Mouse (Mus musculus) olfactory bulb, adult 2 months (tissue): ENCODE data around the gene Iffo1. TPM values are rescaled to one million over a fixed set of nuclear protein-coding genes. Genes with fewer than 3 reads are reported as not detected.
A peak's percentile ranks its signal among the peaks of the same experiment; 100 is the strongest.

Experiments used
- H3K27ac ChIP-seq: fragments of 200-500 bp; 2 replicates; pipeline ENCODE4 v1.5.1; 2012; ENCODE audit warnings: low read depth, low read length; ENCODE audit not compliant: insufficient read depth
- H3K4me1 ChIP-seq: fragments of 200-500 bp; 2 replicates; pipeline ENCODE4 v1.6.1; 2012; ENCODE audit warnings: low read length; ENCODE audit not compliant: control insufficient read depth, insufficient read depth
- H3K4me3 ChIP-seq: fragments of 200-500 bp; 2 replicates; pipeline ENCODE4 v1.5.1; 2012; ENCODE audit warnings: mild to moderate bottlenecking, low read depth, low read length, moderate library complexity; ENCODE audit not compliant: insufficient read depth
- CTCF ChIP-seq: fragments of 200-500 bp; IDR thresholded peaks from 2 replicates; pipeline ENCODE4 v1.5.1; 2012; ENCODE audit warnings: low read depth, mild to moderate bottlenecking, low read length, moderate library complexity; ENCODE audit not compliant: insufficient read depth
- POLR2A ChIP-seq: fragments of 200-500 bp; IDR thresholded peaks from 2 replicates; pipeline ENCODE4 v1.6.1; 2012; ENCODE audit warnings: mild to moderate bottlenecking, low read depth, low read length, moderate library complexity; ENCODE audit not compliant: insufficient read depth
- WGBS: fragments of 180-500 bp; shearing (Covaris S2); methylation state at CpG from one replicate; pipeline ENCODE4 v1.1.7; 2018; 5-methylcytosine and 5-hydroxymethylcytosine counted together
- polyA plus RNA-seq: library from polyadenylated mRNA; stranded (reverse); fragments of >200 nt; gene quantifications from 2 replicates; pipeline ENCODE4 v1.2.4, GENCODE M21; 2012; ENCODE audit warnings: low replicate concordance; ENCODE audit not compliant: missing spikeins, insufficient read depth, insufficient read length

Iffo1 gene
- polyA plus RNA-seq, 1 experiment: not detected

DNA sequence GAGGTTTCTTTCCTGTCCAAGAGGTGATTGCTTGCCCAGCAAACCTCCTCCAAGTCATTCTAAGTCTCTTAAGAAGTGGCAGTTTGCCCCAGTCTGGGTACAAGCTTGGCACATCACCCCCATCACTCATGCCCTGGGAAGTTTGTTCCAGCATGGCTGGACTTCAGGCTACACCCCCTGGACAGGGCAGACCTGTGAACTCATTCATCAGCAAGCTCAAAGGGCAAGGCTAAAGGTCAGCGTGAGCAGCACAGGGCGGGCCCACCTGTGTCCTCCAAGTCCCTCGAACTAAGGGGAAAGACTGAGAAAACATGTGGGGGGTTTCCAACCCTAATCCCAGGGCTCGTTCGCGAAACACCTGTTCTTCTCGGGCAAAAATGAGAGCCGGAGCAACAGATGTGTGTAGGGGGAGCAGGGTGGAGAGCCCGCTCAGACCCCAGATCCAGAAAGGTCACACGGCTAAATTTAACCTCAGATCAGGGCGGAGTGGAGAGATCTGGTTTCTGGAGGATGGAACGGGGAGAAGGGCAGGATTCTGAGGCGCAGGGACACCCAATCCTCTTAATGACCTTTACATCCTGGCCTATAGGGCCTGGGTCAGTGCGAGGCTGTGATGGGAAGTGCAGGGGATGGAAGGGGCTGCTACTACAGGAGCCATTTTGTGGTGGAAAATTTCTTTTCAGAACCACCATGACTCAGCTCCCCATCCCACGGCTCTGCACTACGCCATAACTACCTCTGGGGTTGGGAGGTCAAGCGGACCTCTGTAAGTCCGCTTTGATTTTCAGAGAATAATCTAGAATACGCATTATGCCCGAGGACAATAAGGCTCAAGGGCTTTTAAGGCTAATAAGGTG lies 19.0 kb downstream of the Iffo1 start:
- peaks cover 52% of the 10 kb centered on the region for H3K4me1 ChIP-seq
- no peak for TF ChIP-seq CTCF
- no peak for TF ChIP-seq POLR2A
- 3% methylated on average over 20 of the region's 20 CpGs for WGBS
- H3K27ac ChIP-seq: peak overlapping the region; percentile 88
- peak overlapping the region; percentile 65 for H3K4me3 ChIP-seq

GRCm38 (mm10) chr6:125164672-125165327 lies 19.8 kb downstream of the Iffo1 start:
- TF ChIP-seq CTCF (no peak), POLR2A (no peak)
- Histone ChIP-seq H3K4me1 (peaks cover 52% of the 10 kb centered on the region), H3K4me3 (peak overlapping the region; percentile 65), H3K27ac (peak overlapping the region; percentile 88)
- WGBS: under 1% methylated on average over 39 of the region's 39 CpGs

DNA sequence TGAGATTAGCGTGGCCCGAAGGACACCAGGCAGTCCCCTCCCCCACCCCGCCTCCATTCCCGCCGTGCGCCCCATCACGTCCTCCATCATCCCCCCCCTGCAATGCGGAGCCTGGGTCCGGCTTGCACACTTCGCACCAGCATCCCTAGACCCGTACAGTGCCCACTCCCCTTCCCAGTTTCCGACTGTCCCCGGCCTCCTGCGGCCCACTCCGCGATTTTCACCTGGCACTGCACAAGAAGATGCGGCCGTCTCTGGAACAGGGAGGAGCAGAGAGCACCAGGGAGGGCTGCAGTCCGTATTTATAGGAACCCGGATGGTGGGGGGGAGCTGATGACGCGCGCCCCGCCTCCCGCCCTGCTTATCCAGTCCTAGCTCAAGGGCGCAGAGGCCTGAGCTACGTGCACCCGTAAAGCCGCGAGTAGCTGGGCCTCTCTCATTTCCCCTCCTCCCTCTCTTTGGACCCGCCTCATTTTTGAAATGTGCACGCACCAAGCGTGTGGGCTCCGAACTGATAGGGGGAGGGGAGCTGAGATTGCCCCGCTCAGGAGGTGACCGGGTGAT lies 20.4 kb downstream of the Iffo1 start:
- peaks cover 48% of the 10 kb centered on the region for H3K4me1 ChIP-seq
- H3K27ac ChIP-seq: peak overlapping the region; percentile 88
- 1% methylated on average over 36 of the region's 36 CpGs for WGBS
- TF ChIP-seq CTCF: no peak
- peak; percentile 100 for TF ChIP-seq POLR2A
- H3K4me3 ChIP-seq: peak overlapping the region; percentile 65

- Histone ChIP-seq H3K4me3 (peak within 1 kb of the TSS; percentile 65), H3K27ac (peak within 1 kb of the TSS; percentile 88), H3K4me1 (peaks cover 41% of the 10 kb centered on the region)
- 1% methylated on average over 17 of the region's 18 CpGs for WGBS
- TF ChIP-seq CTCF: no peak
These were observed 21.2 kb downstream of the Iffo1 start, which contains the start of gene Gapdh for GRCm38 (mm10) chr6:125166051-125166751. Gapdh (minus strand) TSS chr6:125166467.

- TF ChIP-seq POLR2A: no peak
- peak overlapping the region; percentile 65 for H3K4me3 ChIP-seq
- H3K4me1 ChIP-seq: peaks cover 37% of the 10 kb centered on the region
- WGBS: 14% methylated on average over 10 of the region's 10 CpGs
- peak overlapping the region; percentile 82 for H3K27ac ChIP-seq
These were observed 22.0 kb downstream of the Iffo1 start for GRCm38 (mm10) chr6:125166861-125167650.

- peaks cover 33% of the 10 kb centered on the region for H3K4me1 ChIP-seq
- TF ChIP-seq POLR2A (no peak), CTCF (no peak)
- 62% methylated on average over 14 of the region's 14 CpGs for WGBS
- H3K4me3 ChIP-seq: no peak overlapping the region
- H3K27ac ChIP-seq: peak overlapping the region; percentile 82
These were observed 23.0 kb downstream of the Iffo1 start for GRCm38 (mm10) chr6:125168086-125168485.

DNA sequence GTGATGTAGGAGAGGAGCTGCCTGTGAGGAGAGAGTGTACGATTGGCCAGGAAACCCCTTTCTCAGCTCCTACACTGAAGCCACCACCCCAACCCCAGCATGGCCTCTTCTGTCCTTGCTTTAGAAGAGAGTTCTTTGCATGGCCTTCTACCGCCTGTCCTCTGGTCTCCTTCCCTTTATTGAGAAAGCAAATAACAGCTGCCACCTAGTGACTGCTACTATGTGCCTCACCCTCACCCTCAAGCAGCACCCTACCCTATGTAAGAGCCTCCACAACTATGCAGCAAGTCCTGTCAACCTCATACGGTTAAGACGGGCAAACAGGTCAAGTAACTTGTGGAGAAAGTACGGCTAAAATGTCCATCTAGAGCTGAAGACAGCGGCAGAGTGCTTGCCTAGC lies 25.2 kb downstream of the Iffo1 start:
- 85% methylated on average over 6 of the region's 6 CpGs for WGBS
- no peak overlapping the region for H3K4me3 ChIP-seq
- TF ChIP-seq CTCF: no peak
- H3K4me1 ChIP-seq: peaks cover 27% of the 10 kb centered on the region
- no peak overlapping the region for H3K27ac ChIP-seq

DNA sequence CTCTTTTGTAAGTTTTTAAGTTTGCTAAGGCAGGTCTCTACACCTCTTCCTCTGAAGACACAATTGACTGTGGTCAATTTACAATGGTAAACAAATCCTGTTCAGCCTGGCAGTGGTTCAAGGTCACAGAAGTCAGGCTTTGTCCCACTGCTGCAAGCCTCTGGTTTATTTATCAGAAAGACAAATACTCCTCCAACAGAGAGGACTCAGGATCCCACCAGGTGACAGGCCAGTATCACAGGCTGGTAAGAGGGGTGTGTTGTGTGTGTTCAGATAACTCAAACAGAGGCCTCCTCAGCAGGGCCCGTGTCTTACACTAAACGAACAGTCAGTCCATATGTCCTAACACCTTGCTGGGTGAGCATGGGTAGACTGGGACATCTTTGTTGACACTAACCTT lies 27.4 kb downstream of the Iffo1 start:
- 86% methylated on average over 2 of the region's 2 CpGs for WGBS
- Histone ChIP-seq H3K4me1 (peaks cover 13% of the 10 kb centered on the region), H3K27ac (no peak overlapping the region), H3K4me3 (no peak overlapping the region)
- TF ChIP-seq CTCF (no peak), POLR2A (no peak)

- 92% methylated on average over 7 of the region's 7 CpGs for WGBS
- TF ChIP-seq POLR2A (no peak), CTCF (no peak)
- Histone ChIP-seq H3K4me1 (peaks cover 5% of the 10 kb centered on the region; the same call in 1 of the 2 replicates), H3K27ac (no peak overlapping the region), H3K4me3 (no peak overlapping the region)
These were observed 28.2 kb downstream of the Iffo1 start for GRCm38 (mm10) chr6:125173256-125173655.
